In the genomic region with DNA sequence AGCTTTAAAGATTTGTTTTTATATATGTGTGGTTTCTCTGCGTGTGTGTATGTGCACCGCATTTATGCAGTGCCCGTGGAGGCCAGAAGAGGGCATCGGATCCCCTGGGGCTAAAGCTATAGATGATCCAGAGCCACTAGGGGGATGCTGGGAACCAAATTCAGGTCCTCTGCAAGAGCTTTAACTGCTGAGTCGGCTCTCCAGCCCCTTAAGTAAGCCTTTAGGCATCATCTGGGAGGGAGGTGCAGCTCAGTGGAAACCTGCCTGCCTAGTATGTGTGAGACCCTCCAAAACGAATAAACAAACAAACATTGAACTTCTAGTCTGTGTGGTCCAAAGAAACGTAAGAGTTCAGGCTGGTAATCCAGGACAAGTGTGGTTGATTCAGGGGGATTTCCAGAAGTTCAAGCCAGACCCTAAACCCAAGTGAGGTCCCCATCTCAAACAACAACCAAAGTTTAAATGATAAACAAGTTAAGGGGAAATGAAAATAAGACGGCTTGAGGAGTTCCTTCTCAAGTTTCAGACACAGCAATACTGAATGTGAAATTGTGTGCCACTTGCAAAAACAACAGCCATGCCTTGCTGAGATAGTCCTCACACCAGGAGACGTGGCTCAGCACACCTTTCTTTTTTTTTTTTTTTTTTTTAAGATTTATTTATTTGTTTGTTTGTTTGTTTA, we compare ENCODE assay signal across 22 mouse cellular contexts. TPM values are rescaled to one million over a fixed set of nuclear protein-coding genes. Genes with fewer than 3 reads are reported as not detected.
DNase-seq lines count a peak whose midpoint lies in the region; TF ChIP-seq lines count a peak whose summit lies in the region.
"Had no signal": no experiment of that assay in that cellular context is flagged by ENCODE, and none has a peak within 500 bp of the region (broad histone marks: within the 10 kb centered on the region; RNA-seq: fewer than 3 reads in every experiment).

No protein-coding gene starts in this region.

- 98% methylated on average over 9 of the region's 9 CpGs for WGBS in cerebellum, adult 2 months
- WGBS in spleen, adult 2 months, result 76% methylated on average over 9 of the region's 9 CpGs
- 94% methylated on average over 9 of the region's 9 CpGs for WGBS in kidney, adult 2 months

- H3K4me3 ChIP-seq in cerebellum, adult 2 months (replicated peaks; ENCODE audit: insufficient read depth, low read depth, low read length), result no peak overlapping the region
- no peak overlapping the region for H3K4me3 ChIP-seq in spleen, adult 2 months (ENCODE audit: extremely low read depth, insufficient read depth, insufficient read length)
- no peak overlapping the region for H3K4me3 ChIP-seq in brown adipose tissue, adult 24 weeks (ENCODE audit: insufficient read depth, low read depth, low read length)
- H3K4me3 ChIP-seq in kidney, adult 2 months (ENCODE audit: insufficient read depth, low read depth, low read length), result no peak overlapping the region
- H3K4me3 ChIP-seq: embryonic facial prominence, embryonic 15.5 days; forebrain, embryonic 10.5 days; midbrain, embryonic 13.5 days; myocyte had no signal

- peaks cover 8% of the 10 kb centered on the region for H3K36me3 ChIP-seq in spleen, adult 2 months (ENCODE audit: control insufficient read depth, insufficient read depth, low read length)
- no peaks in the 10 kb centered on the region; the same call in 1 of the 2 replicates for H3K36me3 ChIP-seq in kidney, adult 2 months (ENCODE audit: control insufficient read depth, insufficient read depth, low read length)

- TF ChIP-seq POLR2A in cerebellum, adult 2 months (IDR thresholded peaks at IDR 0.05; ENCODE audit: borderline replicate concordance, insufficient read depth, low read length), result no peak
- TF ChIP-seq POLR2A in spleen, adult 2 months (IDR thresholded peaks at IDR 0.05; ENCODE audit: low read depth, low read length), result no peak
- no peak for TF ChIP-seq POLR2A in kidney, adult 2 months (IDR thresholded peaks at IDR 0.05; ENCODE audit: low read depth, low read length)

- DNase-seq in cerebellum, adult 2 months, result no peak
- DNase-seq in cerebellum, postnatal 10 days, result no peak
- DNase-seq in spleen, adult 2 months (ENCODE audit: low read depth in 1 of 2, low spot score in 2 of 2), result no peak
- no peak for DNase-seq in spleen, postnatal 4 days (ENCODE audit: low spot score in 2 of 2)
- no peak for DNase-seq in lung, postnatal 36 days
- DNase-seq in layer of hippocampus, adult 18-20 months (ENCODE audit: low spot score in 2 of 2), result no peak
- DNase-seq in kidney, adult 2 months, result no peak
- DNase-seq: adrenal gland, postnatal 14 days; cerebellum, adult 9-10 months; embryo, embryonic 11 days; gastrocnemius, postnatal 25 days; heart, postnatal 14 days; kidney, postnatal 10 days; lung, embryonic 14.5 days; retina, postnatal 1 day; thymus, postnatal 4 days had no signal

- peaks cover 55% of the 10 kb centered on the region for H3K4me1 ChIP-seq in cerebellum, adult 2 months (ENCODE audit: control insufficient read depth, insufficient read depth, low read length)
- peaks cover 58% of the 10 kb centered on the region; the same call in 1 of the 2 replicates for H3K4me1 ChIP-seq in spleen, adult 2 months (ENCODE audit: control insufficient read depth, insufficient read depth, insufficient read length)
- peaks cover 17% of the 10 kb centered on the region for H3K4me1 ChIP-seq in brown adipose tissue, adult 24 weeks (ENCODE audit: control insufficient read depth, insufficient read depth, insufficient read length, low read length)
- peaks cover 10% of the 10 kb centered on the region; the same call in 1 of the 2 replicates for H3K4me1 ChIP-seq in kidney, adult 2 months (ENCODE audit: control insufficient read depth, insufficient read depth, low read length)

- peak overlapping the region; percentile 28; the same call in 1 of the 2 replicates for H3K27ac ChIP-seq in cerebellum, adult 2 months (ENCODE audit: insufficient read depth, low read length)
- peak overlapping the region; percentile 78 for H3K27ac ChIP-seq in spleen, adult 2 months (ENCODE audit: insufficient read depth, low read length)
- peak overlapping the region; percentile 23; the same call in 1 of the 2 replicates for H3K27ac ChIP-seq in brown adipose tissue, adult 24 weeks (replicated peaks; ENCODE audit: low read depth, low read length)
- H3K27ac ChIP-seq in kidney, adult 2 months (ENCODE audit: insufficient read depth, low read depth, low read length), result no peak overlapping the region
- H3K27ac ChIP-seq: embryonic facial prominence, embryonic 15.5 days; forebrain, embryonic 10.5 days; hindbrain, embryonic 14.5 days; midbrain, embryonic 13.5 days had no signal

- H3K27me3 ChIP-seq in cerebellum, adult 2 months (ENCODE audit: control insufficient read depth, insufficient read depth, low read length), result no peaks in the 10 kb centered on the region
- H3K27me3 ChIP-seq in spleen, adult 2 months (ENCODE audit: control insufficient read depth, insufficient read depth, low read length), result no peaks in the 10 kb centered on the region
- H3K27me3 ChIP-seq in kidney, adult 2 months (replicated peaks; ENCODE audit: control insufficient read depth, insufficient read depth, low read length), result no peaks in the 10 kb centered on the region
- H3K27me3 ChIP-seq: embryonic facial prominence, embryonic 15.5 days; midbrain, embryonic 13.5 days had no signal

- 0 out of 2 replicates have a peak, but pooled peaks have one; percentile 2 for TF ChIP-seq CTCF in cerebellum, adult 2 months (IDR thresholded peaks at IDR 0.05; ENCODE audit: borderline replicate concordance, insufficient read depth, low read depth, low read length)
- TF ChIP-seq CTCF in spleen, adult 2 months (IDR thresholded peaks at IDR 0.05; ENCODE audit: extremely low read depth, insufficient read depth, insufficient read length, insufficient replicate concordance), result no peak
- no peak for TF ChIP-seq CTCF in kidney, adult 2 months (conservative IDR thresholded peaks at IDR 0.05; ENCODE audit: insufficient read depth, insufficient read length, low read depth, low read length)

RNA-seq across cellular contexts. Expression of a gene that starts 57.5 kb away (rescaled TPM):
- 310 and 320 TPM in 2 replicates for polyA plus RNA-seq in cerebellum, adult 2 months (2012; rRNA removed)
- polyA plus RNA-seq in spleen, adult 2 months (2012; rRNA removed), result 78.7 and 92.4 TPM in 2 replicates
- polyA plus RNA-seq in brown adipose tissue, adult 24 weeks (2012; ENCODE audit: insufficient read depth, insufficient read length, missing spikeins), result 25.7 and 38.1 TPM in 2 replicates
- 100 to 1,000 TPM; 111 to 130 TPM for total RNA-seq in layer of hippocampus, adult 18-20 months (2021)
- 21.1 and 23.9 TPM in 2 replicates for polyA plus RNA-seq in kidney, adult 2 months (2012; rRNA removed)
